Mouse (Mus musculus): ENCODE measurements around the gene R3hdml. TPM values are rescaled to one million over a fixed set of nuclear protein-coding genes. Genes with fewer than 3 reads are reported as not detected.
A peak's percentile ranks its signal among the peaks of the same experiment; 100 is the strongest.

The R3hdml gene
- total RNA-seq, 2 experiments from 2014 or later: not detected

DNA sequence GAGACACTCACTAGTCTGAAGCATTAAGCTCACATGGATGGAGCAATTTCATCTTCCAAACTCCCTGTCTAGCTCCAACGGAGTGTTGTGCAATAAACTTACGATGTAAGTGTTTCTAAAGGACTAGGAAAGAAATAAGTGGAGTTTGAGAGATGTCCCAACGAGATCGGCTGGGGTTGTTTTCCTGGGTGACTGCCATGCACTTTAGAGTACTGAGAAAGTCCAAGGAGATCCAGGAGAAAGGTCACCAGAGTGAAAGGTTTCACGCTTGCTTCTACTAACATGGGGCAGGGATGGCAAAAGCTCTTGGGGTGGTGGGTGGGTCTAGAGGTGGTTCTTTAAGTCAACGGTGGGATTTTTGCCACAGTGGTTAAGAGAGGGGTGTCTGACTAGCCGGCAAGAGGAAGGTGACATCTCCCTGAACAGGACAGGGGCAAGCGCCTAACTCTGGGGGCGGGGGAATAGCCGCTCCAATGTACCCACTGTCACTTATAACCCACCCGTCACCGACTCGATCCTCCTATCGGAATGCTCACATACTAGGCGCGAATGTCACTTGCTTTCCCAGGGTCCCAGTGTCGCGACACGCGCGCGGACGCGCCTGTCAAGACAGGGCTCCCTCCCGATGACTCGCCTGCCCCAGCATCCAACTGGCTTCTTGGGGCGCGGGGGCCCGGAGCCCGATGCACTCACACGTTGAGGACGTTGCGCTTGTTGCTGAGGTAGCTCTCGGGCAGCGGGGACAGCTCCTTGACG lies 20.2 kb upstream of the R3hdml start:
- intact Hi-C loops (cut with DNase I): loop anchor here (1.0 to 2.0 kb wide), 2 partner anchors 19 to 53 kb away; no protein-coding TSS in a partner anchor
- peak; percentile 51 to 54 for DNase-seq

DNA sequence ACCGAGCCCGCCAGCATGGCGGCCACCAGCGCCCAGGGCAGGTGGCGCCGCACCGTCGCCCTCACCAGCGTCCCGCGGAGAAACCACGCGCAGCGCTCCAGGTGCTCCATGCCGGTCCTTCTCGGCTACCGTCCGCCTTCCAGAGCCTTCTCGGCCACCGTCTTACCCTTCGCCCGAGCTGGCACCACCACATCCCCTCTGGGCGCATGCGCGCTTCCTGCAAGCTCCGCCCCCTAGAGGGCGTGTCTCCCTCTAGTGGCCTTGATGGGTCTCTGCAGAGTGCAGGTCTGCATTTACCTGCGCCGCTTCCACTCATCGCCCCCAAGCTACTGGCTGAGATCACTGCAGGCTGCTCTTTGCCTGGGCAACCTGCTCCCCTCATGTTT lies 19.7 kb upstream of the R3hdml start, which contains the start of gene Fitm2:
Gene Fitm2, minus strand, starts transcription at position 164 of the 386 bp plus-strand sequence.
- intact Hi-C loops (cut with DNase I): loop anchor here (1.0 to 2.0 kb wide), 2 partner anchors 20 to 53 kb away; no protein-coding TSS in a partner anchor
- peak; percentile 95 to 96 for DNase-seq

DNA sequence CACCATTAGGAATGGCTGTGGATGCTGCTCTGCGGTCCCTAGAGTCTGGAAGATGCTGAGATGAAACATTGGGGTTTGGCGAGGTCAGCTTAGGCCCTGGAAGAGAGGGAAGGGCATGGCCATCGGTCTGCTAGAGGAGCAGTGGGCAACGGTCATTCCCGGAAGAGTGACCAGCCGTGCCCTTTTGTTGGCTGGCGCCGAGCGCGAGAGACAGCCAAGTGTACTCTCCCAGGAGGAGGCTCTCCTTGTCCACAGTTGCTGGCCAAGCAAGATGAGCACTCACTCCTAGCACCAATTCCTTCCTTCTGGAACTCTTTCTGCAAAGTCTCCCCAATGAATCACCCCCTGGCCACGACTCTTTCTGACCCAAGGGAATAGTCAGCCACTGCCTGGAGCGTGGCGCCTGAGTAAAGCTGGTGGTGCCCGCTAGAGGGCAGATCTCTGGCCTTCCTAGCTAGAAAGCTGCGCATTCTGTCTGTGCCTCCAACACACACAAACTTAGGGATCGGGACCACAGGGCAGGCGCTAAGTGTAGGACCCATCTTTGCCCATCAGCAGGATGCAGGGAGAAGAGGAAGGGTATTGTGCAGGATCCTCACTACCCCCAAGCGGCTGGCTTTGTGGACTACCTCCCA lies 11.8 kb upstream of the R3hdml start:
- intact Hi-C loops (cut with DNase I): no loop called here
- DNase-seq: peak in 1 of 2 experiments; percentile 21

DNA sequence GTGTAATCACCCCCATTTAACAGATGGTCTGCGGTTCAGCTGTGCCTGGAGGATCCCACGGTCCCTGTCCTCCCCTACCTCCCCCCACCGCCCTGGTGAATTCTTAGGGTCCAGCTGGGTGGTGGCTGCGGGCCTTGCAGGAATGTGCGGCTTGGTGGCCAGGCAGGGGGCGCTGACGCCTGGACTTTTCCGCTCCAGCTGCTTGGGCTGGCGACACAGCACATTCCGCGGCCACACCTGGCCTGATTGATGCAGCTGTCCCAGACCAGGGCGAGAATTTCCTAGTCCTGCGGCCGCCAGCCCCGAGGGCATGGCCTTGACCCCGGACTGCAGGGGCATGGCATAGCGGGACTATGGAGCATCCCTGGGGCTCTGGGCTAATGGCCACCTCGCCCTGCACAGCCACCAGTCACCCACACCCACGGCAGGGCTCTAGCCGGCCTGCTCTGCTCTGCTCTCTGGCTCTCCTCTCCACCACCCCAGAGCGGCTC lies 10.5 kb upstream of the R3hdml start:
- peak in 1 of 2 experiments; percentile 13 for DNase-seq

DNA sequence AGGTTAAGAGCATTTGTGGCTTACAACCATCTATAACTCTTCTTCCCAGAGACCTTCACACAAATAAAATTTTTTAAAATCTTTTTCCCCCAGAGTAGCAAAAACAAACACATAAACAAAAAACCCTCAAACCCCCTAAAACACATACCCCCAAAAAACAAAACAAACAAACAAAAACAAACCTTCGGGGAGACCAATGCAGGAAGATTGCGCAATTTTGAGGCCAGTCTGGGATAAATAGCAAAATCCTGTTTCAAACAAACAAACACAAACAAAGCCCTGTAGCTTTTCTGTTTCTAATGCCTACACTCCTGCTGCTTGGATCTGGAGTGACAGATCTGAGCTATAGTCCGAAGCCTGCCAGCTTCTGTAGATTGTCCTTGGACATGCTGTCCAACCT lies 4.8 kb upstream of the R3hdml start:
- intact Hi-C loops (cut with DNase I): no loop called here
- DNase-seq: no peak

More for the DNA sequence above, 10.5 kb upstream of the R3hdml start:
- intact Hi-C loops (cut with DNase I): no loop called here

DNA sequence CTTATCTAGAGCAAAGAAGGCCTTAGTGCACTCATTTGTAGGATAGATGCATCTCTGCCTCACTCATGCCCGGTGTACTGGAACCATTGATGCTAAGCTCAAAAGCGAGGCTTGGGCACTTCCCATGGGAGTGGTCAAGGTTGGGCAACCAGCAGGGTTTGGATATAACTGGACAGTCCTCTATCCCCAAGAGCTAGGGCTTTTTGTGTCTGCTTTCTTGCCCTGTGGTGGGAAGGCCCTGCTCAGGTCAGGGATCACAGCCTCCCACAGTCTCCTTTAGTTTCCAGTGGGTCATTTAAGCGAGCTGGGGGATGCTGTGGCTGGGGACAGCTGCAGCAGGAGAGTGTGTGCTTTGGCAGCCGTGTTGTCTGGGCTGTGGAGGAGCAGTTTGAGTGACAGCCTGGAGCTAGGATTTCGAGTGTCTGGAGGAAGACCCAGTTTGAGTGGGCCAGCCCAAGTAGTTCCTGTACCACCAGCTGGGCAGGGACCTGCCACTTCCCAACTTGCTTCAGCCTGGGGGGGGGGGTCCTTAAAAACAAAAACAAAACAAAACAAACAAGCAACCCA lies 2.3 kb upstream of the R3hdml start:
- intact Hi-C loops (cut with DNase I): no loop called here
- no peak for DNase-seq

DNA sequence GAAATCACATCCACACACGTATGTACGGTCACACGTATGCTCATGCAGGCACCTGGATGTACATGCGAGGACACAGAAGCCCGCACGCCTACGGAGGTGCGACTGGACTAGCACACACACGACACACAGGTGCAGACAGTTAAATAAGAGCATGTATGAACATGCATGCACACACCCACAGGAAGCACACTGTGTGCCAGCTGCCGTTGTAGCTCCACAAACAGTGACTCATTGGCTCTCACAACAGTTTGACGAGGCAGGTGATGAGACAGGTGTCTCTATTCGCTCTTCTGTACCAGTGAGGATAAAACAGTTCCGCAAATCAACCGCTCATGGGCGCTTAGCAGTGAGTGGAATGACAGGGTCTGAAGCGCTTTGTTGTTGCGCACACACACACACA lies 1.5 kb upstream of the R3hdml start:
- intact Hi-C loops (cut with DNase I): no loop called here

DNA sequence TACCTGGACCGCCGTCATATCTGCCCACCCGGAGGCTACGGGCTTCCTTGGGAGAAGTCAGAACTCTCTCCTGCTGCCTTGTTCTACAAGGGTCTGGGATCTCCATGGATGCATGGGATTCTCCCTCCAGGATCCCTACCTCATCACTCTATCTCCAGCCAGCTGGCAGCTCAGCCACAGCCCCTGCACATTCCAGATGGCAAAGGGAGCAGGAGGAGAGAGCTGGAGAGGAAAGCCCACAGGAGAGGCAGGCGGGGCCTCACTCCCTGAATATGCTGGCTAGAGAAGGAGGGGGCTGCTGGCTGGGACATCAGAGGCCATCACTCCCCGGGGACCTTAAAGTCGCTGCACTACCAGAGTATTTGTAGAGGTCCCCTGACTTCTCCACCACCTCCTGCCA lies 767 bp upstream of the R3hdml start:
- DNase-seq: peak in 1 of 2 experiments; percentile 4
- intact Hi-C loops (cut with DNase I): no loop called here

More for the DNA sequence above, 1.5 kb upstream of the R3hdml start:
- DNase-seq: no peak

DNA sequence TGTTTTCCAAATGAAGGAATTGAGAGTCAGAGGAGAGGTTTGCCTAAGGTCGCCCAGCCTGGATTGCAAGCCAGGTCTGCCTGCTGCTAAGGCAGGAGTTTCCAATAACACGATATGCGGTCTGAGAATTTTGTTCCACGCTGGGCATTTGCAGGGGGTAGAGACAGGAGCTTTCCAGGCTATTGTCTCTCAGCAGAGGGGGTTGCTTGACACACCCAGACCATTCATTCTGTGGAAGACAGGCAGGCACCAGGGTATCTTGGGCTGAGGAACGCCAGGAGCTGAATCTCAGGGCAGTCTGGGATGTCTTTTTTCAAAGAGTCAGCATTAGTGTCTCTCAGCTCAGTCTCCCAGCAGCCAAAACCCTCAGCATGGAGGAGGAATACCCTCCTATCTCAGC lies 913 bp downstream of the R3hdml start:
- intact Hi-C loops (cut with DNase I): no loop called here
- DNase-seq: no peak

DNA sequence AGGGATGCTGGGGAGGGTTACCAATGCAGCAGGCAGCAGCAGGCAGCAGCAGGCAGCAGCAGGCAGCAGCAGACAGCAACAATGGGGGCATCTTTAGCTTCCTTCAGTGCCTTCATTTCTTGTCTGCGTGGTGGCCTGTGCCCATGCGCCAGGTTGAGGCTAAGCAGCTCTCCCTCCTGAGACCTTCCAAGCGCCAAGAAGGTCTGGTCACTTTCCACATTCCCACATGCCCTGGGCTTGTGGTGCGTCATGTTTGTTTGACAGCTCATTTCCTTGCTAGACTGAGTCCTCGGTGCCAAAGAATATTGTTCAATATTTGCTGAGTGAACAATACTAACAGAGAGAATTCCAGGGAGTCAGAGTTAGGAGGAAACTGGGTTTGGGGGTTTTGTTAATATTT lies 1.9 kb downstream of the R3hdml start:
- intact Hi-C loops (cut with DNase I): no loop called here
- DNase-seq: peak in 1 of 2 experiments; percentile 20

DNA sequence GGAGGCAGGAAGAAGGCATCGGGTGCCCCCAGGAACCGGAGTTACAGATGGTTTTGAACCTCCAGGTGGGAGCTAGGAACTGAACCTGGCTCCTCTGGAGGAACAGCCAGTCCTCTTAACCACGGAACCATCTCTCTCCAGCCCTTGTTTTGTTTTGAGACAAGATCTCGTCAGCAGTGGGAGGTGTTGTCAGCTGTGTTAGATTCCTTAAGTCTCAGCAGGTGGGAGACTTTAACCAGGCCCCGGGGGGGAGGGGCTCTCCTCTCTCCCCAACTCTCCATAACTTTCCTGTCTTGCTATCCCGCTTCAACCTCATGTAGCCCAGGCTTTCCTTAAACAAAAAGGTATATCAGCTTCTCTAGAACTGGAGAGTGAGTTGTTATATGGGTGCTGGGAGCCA lies 2.3 kb downstream of the R3hdml start:
- no peak for DNase-seq
- intact Hi-C loops (cut with DNase I): no loop called here

DNA sequence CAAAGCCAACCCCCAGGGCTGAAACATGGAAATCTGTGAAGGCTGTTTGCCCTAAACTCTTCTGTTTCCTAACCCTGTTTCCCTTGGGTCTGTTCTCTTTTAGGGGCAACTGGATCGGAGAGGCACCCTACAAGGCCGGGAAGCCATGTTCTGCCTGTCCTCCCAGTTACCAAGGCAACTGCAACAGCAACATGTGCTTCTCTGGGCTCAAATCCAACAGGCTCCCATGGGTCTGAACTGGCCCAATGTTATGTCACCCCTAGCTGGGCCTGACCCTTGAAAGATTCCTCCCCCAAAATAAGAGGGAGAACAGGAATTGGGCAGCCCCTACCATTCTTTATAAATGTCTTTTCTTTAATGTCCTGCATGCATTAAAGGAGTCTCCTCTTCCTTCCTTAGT lies 10.1 kb downstream of the R3hdml start:
- intact Hi-C loops (cut with DNase I): no loop called here
- DNase-seq: peak; percentile 29 to 51

DNA sequence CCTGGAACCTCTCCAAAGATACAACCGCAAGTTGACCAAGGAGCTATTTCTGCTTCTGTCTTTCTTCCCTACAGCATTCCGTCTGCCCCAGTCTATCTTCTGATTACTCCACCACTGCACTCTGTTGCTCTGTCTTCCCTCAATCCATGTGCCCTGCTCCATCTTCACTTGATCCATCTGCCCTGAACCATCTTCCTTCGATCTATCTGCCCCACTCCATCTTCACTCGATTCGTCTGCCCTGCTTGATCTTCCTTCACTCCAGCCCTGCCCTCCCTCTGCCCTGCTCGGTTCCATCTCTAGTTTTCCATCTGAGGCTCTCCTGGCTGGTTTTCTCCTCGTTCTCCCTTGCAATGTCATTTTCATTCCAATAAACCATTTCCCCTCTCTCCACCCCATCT lies 11.1 kb downstream of the R3hdml start:
- intact Hi-C loops (cut with DNase I): no loop called here

DNA sequence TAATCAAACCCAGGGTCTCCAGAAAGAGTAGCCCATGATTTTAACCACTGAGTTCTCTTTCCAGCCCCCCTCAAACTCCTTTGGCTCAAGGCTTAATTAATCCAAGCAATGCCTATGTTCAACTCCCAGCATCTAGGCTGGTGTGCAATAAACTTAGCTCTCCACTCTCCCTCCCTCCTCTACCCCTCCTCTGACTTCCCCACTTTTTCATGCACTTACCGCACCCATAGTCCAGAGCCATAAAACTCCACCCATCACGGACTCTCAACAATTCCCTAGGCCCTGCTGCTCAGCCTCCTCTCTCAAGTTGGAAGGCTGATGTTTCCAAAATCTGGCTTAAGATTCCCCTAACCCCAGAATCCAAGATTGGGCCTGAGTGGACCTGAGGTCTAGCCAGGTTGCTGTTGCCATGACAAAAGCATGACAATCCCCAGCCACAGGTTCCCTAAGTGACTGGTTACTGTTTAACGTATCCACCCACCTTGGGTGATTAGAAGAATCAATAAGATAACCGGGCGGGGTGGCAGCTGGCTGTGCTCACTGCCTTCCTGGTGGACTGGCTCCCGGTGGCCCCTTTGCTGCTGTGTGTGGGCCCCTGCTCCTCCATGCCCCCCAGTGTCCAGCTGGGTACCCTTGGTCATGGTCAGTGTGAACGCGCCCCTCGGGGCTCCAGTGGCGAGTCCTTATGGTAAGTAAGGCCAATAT lies 14.3 kb downstream of the R3hdml start, which contains the start of gene Hnf4a:
Gene Hnf4a, plus strand, starts transcription at position 509 of the 705 bp plus-strand sequence.
- intact Hi-C loops (cut with DNase I): no loop called here
- no peak for DNase-seq

More for the DNA sequence above, 11.1 kb downstream of the R3hdml start:
- no peak for DNase-seq

DNA sequence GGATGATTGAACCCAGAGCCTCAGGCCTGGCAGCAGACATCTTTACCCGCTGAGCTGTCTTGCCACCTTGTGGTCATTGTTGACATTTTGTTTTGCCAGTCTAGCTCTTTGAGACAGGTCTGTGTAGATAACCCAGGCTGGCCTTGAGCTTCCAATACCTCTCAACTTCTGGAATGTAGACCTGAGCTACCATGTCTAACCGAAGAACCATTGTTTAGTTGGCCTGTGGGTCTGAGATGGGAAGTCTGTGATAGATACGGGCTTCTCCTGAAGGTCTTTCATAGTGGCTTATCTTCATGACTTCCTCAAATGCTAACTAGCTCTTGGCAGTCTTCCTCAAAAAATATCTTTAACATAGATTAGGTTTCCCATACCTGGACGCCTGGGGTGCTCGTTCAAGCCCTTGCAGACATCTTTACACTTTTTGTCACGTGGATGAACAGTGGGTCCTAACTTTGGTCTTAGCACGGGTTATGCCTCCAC lies 33.7 kb downstream of the R3hdml start:
- intact Hi-C loops (cut with DNase I): no loop called here
- DNase-seq: no peak

DNA sequence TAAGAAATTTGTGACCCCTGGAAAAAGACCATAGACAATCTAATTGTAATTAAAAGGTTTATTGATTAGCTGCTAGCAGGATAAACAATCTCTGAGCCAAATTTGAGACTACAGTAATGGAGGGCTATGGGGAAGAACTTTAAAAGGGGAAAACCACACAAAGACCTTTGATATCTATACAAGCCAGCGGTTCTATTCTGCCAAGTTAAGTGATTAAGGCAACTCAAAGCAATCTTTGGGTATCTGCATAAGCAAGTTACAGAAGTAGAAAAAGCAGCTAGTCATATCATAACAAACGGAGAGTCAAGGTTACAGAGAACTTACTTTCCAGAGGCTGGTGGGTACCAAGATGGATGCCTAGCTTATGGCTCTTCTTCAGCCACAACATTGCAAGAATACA lies 35.4 kb downstream of the R3hdml start:
- intact Hi-C loops (cut with DNase I): no loop called here
- no peak for DNase-seq

DNA sequence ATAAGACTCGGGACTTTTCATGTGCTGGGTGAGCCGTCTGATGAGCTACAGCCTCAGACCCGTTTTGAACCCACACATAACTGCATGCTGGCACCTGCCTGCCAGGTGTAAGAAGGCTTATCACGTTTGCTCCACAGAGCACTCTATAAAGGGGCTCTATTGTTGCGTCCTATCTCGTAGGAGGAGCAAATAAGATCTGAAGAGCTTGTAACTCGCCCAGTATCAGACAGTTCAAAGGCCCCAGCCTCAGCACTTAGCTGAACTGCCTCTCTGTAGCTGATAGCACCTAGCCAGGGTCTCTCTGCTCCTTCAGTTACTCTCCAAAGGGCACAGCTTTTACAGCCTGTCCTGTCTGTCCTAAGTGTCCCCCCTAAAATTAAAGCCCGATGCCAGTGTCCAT lies 38.3 kb downstream of the R3hdml start:
- DNase-seq: no peak
- intact Hi-C loops (cut with DNase I): loop anchor here (10.0 kb wide), 1 partner anchor 254 kb away; no protein-coding TSS in a partner anchor

DNA sequence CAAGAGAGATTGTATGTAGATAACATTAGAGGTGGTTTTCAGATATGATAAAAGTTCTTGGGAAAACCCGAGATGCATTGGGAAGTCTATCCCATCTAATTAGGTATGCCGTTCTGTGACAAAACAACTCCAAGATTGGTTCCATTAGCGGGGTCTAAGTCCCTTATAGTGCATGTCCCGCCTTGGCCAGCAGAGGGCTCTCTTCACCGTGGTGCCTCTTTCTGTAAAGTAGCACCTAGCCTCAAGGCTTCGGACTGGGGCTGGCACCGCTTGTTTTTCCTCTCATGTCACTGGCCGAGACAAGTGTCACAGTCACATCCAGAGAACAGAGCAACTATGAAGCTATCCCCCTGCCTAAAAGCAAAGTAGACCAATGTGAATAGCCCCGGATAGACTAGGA lies 39.8 kb downstream of the R3hdml start:
- intact Hi-C loops (cut with DNase I): loop anchor here (1.0 to 10.0 kb wide), 2 partner anchors 67 to 253 kb away; no protein-coding TSS in a partner anchor
- peak; percentile 77 to 88 for DNase-seq

DNA sequence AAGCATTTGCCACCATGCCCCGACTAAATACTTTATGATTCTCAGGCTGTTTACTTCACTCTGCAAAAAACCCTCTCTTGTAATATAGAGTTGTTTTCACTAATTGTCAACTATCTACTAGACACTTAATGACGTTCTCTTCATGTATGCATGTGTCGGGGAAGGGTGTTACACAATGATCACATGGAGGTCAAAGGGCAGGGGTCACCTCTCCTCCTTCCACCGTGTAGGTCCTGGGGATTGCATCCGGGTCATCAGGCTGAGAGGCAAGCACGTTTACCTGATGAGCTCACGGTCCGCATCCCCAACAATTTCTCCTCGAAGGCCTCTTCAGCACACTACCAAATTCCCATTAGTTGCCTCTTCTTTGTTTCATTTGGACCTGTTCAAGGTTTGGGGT lies 41.1 kb downstream of the R3hdml start:
- DNase-seq: no peak
- intact Hi-C loops (cut with DNase I): loop anchor here (10.0 kb wide), 1 partner anchor 252 kb away; no protein-coding TSS in a partner anchor

DNA sequence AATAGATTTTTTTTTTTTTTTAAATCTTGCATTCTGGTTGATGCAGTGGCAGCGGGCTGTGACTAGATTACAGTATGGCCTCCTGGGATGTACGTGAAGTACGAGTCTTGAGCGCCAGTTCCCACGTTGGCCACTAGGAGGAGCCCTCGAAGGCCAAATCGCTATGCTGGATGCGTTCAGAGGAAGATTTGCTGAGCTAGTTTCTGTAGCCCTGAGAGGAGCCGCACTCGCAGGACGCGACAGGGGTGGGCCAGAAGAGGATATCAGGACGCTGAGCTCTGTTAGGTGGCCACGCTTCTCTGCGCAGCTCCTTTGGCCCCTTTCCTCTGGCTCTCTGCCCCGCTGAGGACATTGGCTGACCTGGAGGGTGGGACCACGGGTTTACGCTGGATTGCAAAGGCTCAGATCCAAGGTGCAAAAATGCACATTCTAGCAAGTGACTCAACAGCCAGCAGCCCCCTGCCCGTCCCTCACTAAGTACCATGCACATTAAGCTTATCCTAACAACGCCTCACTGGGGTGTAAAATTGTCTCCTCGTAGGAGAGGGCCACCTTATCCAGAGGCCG lies 42.9 kb downstream of the R3hdml start:
- intact Hi-C loops (cut with DNase I): loop anchor here (1.0 to 10.0 kb wide), 3 partner anchors 184 to 288 kb away; no protein-coding TSS in a partner anchor
- DNase-seq: peak; percentile 90 to 94

Measured in heart, postnatal 10 days (tissue).